Mouse (Mus musculus) subcutaneous adipose tissue, adult 2 months (tissue): ENCODE measurements around the gene Lsm7. TPM values are rescaled to one million over a fixed set of nuclear protein-coding genes. Genes with fewer than 3 reads are reported as not detected.

Experiments used
- polyA plus RNA-seq: library from polyadenylated mRNA; depleted of rRNA; stranded (reverse); fragments of >200 nt; gene quantifications from 2 replicates; pipeline ENCODE4 v1.2.3, GENCODE M21; 2012; ENCODE audit warnings: low replicate concordance; rRNA removed

The Lsm7 gene
- 86.7 and 136 TPM in 2 replicates for polyA plus RNA-seq

DNA sequence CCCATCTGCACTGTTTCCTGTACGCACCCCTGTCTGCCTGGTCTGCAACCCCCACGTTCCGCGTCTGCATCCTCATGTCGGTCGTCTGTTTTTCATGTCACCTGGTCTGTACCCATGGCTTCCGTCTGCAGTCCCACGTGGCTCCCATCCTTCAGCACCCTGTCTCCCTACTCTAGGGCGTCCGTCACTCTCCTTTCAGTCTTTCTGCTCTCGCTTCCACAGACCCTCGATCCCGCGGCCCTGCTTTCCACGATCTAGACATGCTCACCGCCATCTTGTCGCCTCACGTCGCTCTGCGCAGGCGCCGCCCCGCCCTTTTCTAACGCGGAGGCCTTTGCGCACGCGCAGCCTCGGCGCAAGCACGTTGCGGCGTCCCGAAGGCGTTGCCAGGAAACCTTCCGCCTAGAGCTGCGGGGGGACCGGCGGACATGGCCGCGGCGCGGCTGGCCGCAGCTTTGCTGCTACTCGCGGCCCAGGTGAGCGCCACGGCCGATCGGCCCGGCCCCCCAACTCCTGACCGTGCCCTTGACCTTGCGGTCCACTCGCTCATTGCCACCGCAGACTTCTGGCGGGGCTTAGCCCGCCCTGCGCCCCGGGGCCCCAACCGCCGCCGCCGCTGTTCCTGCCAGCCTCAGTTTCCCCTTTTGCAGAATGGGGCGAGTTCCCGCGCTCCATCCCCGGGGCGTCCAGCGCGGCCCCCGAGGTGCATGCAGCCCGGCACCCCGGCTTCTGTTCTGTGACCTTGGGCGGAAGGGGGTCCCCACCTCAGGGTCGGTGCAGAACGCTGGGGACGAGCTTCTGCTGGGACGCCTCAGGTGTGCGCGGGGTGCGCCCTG is at the start of gene Lsm7, which contains the start of gene Sppl2b:
Lsm7 (minus strand) TSS at position 297 of the 836 bp plus-strand sequence.
Sppl2b (plus strand) TSS at position 363 of the 836 bp plus-strand sequence.

DNA sequence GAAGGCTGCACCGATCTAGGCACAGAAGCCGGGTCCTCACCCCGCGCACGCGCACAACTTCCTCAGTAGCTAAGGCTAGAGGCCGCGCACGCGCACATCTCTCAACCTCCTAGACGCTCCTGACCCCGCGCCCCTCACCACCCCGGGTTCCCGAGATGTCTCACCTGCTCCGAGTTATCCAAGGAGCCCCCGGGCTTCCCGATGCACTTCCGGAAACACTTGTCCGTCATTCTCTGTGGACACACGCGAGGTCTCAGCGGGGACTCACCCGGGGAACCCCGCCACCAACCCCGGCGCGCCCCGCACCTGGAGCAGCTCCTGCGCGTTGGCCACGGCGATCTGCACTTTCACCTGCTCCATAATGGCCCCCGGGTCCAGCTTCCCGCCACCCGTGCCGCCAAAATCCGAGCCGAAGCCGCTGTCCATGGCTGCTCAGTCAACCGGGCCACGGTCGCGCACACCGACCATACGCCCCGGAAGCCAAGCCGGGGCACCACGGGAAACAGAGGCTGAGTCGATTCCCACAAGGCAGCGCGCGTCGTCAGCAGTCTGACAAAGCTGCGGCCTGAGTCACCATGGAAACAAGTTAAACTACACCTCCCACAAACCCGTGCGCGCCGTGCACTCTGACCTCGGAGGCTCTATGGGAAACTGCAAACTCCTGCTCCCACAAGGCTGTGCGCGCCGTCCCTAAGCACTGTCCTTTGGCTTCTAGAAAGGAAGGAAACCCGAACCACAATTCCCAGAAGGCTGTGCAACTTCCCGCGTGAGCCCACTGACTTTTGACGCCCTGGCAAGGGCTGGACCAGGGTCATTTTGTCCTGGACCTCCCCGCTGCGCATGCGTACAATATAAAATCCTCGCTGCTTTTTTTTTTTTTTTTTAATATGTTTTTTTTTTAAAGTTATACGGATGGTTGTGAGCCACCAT is 45.6 kb upstream of the Lsm7 start, which contains the start of gene Timm13:
Timm13 (minus strand) TSS at position 652 of the 930 bp plus-strand sequence.

DNA sequence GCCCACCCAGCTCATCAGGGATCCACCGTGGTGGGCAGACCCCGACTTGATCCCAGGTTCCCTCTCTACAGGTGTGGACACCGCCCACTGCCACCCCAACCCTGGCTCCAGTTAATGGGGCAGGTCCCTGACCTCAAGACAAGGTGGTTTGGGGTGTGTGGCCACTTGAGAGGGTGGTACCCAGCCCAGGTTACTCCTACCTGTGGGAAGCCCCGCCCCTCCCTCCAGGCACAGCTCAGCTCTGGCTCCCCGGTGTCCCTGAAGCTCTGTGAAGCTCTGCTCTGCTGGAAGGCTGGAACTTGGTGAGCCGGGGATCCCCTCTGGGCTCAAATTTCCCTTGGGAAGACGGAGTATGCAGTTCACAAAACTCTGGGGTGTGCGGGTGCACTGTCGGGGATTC is 16.6 kb upstream of the Lsm7 start, which contains the start of gene Tmprss9:
Tmprss9 (plus strand) TSS at position 268 of the 400 bp plus-strand sequence.

DNA sequence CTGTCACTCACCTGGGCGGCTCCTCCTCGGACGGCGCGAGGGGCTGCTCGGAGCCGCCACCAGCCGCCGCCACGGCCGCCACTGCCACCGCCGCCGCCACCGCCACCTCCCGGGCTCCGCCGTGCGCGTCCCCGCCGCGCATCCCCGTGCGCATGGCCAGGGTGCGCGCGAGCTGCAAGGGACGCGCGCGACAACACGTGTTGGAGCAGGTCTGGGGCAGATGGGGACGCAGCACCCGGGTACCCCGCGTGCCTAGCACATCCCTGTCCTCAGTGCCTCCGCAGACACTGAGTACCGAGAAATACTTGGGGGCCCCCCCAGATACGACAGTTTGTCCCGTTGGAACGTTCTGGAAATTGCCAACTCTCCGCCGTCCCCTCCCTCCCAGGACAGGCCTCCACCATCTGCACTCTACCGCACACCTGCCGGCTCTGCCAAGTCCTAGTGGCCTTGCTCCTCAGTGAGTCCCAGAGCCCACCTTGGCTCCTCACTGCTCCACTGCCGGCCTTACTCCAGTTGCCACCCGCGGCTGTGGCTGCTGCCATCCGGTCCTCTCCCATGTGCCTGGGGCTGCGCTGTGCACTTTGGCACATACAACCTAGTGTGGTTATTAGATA is 11.0 kb downstream of the Lsm7 start, which contains the start of gene Lingo3:
Lingo3 (minus strand) TSS at position 109 of the 617 bp plus-strand sequence.

DNA sequence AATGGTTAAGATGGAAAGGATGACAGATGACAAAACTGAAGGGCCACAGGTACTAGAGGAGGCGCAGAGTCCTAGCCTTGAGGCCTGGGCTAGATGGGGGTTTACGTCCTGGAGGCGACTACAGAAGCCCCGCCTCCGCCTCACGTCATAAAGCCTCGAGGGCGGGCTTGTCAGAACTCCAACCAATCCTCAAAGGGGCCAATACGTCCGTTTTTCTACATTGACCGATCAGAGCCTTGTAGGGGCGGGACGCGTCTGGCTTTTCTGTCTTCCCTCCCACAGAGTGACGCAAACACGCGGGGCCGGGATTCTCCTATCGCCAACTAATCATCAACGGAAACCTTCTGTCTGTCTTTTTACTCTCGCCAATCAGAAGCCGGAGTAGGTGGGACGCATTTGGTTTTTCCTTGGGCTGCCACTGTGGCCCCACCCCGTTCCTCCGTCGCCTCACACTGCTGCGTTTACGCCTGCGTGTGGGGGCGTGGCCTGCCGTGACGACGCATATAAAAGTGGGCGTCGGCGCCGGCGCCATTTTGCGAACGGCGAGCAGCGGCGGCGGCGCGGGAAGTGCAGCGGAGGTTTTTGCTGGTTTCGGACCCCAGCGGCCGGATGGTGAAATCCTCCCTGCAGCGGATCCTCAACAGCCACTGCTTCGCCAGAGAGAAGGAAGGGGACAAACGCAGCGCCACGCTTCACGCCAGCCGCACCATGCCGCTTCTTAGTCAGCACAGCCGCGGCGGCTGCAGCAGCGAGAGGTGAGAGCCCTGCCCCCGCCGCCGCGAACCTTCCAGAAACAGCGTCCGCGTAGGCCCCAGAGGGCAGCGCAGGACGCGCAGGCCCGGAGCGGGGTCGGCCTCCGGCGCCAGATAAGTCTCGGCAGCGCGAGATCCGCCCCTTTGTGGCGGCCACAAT is 28.6 kb downstream of the Lsm7 start, which contains the start of gene Oaz1:
Oaz1 (plus strand) TSS at position 506 of the 912 bp plus-strand sequence.

DNA sequence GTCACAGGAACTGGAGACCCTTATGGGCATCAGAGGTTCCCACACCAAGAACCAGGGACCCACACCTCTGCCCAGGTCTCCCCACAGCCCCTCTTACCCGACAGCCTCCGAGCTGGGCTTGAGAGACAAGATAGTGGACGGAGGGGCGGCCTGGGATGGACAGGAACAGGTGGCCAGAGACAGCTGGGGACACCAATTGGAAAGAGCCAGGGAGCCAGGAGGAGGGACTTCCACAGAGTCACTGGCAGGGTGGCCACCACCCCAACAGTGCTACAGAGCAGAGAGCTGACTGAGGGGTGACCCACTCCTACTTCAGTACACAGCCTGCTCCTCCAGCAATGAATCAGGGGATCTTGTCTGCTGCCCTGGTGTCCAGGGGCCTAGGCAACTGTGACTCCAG is 41.6 kb downstream of the Lsm7 start, which contains the start of gene Jsrp1:
Jsrp1 (minus strand) TSS at position 133 of the 400 bp plus-strand sequence.

DNA sequence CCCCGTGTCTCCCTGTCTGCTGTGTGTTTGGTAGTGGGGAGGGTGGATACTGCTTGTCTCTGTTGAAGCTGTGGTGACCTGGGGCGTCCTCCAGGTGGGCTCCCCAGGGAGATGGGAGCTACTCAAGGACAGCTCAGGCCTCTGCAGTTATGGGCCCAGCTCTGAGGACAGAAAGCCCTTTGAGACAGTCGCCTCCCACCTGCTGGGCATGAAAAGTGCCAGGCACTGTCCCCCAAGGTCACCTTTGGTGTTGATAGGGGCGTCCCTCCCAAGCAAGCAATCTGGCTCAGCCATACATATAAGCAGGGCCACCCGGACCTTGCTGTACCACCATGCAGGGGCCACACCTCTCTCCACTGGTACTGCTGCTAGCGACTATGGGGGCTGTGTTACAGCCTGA is 50.1 kb downstream of the Lsm7 start, which contains the start of gene Amh:
Amh (plus strand) TSS at position 328 of the 400 bp plus-strand sequence.

Other genes with a start within 250 kb of the Lsm7 start
- 1.6 and 3.7 TPM in 2 replicates for gene Gm49322, start 249.2 kb downstream of the Lsm7 start, polyA plus RNA-seq
- 183 and 235 TPM in 2 replicates for gene Csnk1g2, start 232.4 kb downstream of the Lsm7 start, polyA plus RNA-seq
- gene Btbd2, start 198.1 kb downstream of the Lsm7 start, polyA plus RNA-seq: 80.1 and 107 TPM in 2 replicates
- gene Mknk2, start 177.1 kb downstream of the Lsm7 start, polyA plus RNA-seq: 507 and 1,079 TPM in 2 replicates
- gene Mob3a, start 153.2 kb downstream of the Lsm7 start, polyA plus RNA-seq: 43.3 and 51.8 TPM in 2 replicates
- gene Izumo4, start 153.0 kb downstream of the Lsm7 start, polyA plus RNA-seq: 61.1 and 73.0 TPM in 2 replicates
- gene Ap3d1, start 112.9 kb downstream of the Lsm7 start, polyA plus RNA-seq: 155 and 208 TPM in 2 replicates
- gene Dot1l, start 100.0 kb downstream of the Lsm7 start, polyA plus RNA-seq: 17.0 and 39.8 TPM in 2 replicates
- gene Sf3a2, start 57.0 kb downstream of the Lsm7 start, polyA plus RNA-seq: 24.0 and 43.6 TPM in 2 replicates
- gene Plekhj1, start 56.6 kb downstream of the Lsm7 start, polyA plus RNA-seq: 44.8 and 76.1 TPM in 2 replicates
- 0.44 and 0.53 TPM in 2 replicates for gene Amh, start 50.0 kb downstream of the Lsm7 start, polyA plus RNA-seq
- 0.21 and 0.96 TPM in 2 replicates for gene Jsrp1, start 41.7 kb downstream of the Lsm7 start, polyA plus RNA-seq
- 919 and 1,058 TPM in 2 replicates for gene Oaz1, start 28.6 kb downstream of the Lsm7 start, polyA plus RNA-seq
- 0.03 TPM in 1 of 2 replicates, not detected in the other for gene Lingo3, start 11.2 kb downstream of the Lsm7 start, polyA plus RNA-seq
- gene Sppl2b, start 66 bp upstream of the Lsm7 start, polyA plus RNA-seq: 62.5 and 116 TPM in 2 replicates
- 0.07 and 0.36 TPM in 2 replicates for gene Tmprss9, start 16.6 kb upstream of the Lsm7 start, polyA plus RNA-seq
- 179 and 198 TPM in 2 replicates for gene Timm13, start 45.8 kb upstream of the Lsm7 start, polyA plus RNA-seq
- gene Lmnb2, start 63.0 kb upstream of the Lsm7 start, polyA plus RNA-seq: 7.3 and 23.8 TPM in 2 replicates
- 18.0 and 22.1 TPM in 2 replicates for gene Gadd45b, start 74.9 kb upstream of the Lsm7 start, polyA plus RNA-seq
- 8.4 and 8.5 TPM in 2 replicates for gene Gng7, start 159.7 kb upstream of the Lsm7 start, polyA plus RNA-seq
- 0.08 and 0.13 TPM in 2 replicates for gene Diras1, start 170.5 kb upstream of the Lsm7 start, polyA plus RNA-seq
- gene Slc39a3, start 182.2 kb upstream of the Lsm7 start, polyA plus RNA-seq: 47.1 and 47.6 TPM in 2 replicates
- 276 and 324 TPM in 2 replicates for gene Sgta, start 205.0 kb upstream of the Lsm7 start, polyA plus RNA-seq
- gene Thop1, start 214.8 kb upstream of the Lsm7 start, polyA plus RNA-seq: 29.8 and 72.2 TPM in 2 replicates
- gene Creb3l3, start 243.7 kb upstream of the Lsm7 start, polyA plus RNA-seq: 0.75 and 2.3 TPM in 2 replicates